Mouse (Mus musculus) kidney, adult 2 months (tissue): ENCODE results near the gene Scn4a.

Source experiments
- CTCF ChIP-seq: fragments of 200-500 bp; conservative IDR thresholded peaks from 2 replicates; pipeline ENCODE4 v1.5.1; 2011; ENCODE audit warnings: low read depth, mild to moderate bottlenecking, control low read depth, low read length, moderate library complexity, mixed read lengths; ENCODE audit not compliant: insufficient read depth, insufficient read length
- POLR2A ChIP-seq: fragments of 200-500 bp; IDR thresholded peaks from one replicate; pipeline ENCODE4 v1.6.1; 2011; ENCODE audit warnings: low read depth, low read length, control low read depth

DNA sequence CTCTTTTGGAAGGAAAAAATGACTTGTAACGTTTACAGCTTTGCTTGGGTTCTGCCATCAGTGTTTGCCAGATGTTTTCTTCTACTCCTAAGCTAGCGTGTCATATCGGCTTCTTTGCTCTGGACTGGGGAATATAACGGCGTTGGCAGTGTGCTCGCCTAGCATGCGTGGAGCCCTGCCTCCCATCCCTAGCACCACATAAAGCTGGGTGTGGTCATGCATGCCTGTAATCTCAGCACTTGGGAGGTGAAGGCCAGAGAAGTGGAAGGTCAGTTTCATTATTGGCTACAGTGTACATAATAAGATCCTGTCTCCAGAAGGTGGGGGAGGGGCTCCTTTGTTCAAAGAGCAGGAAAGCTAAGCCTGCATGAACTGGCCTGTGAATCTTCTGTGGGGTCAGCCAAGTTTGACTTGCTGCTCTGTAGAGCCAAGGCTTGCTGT, 78.1 kb downstream of the Scn4a start:
- no peak for TF ChIP-seq POLR2A
- TF ChIP-seq CTCF: no peak
